Mouse (Mus musculus): ENCODE results near the gene Epb41l4b.

GRCm38 (mm10) chr4:57066936-57067335 is 76.3 kb downstream of the Epb41l4b start:
- no peak for TF ChIP-seq CTCF (conservative IDR thresholded peaks at IDR 0.05 in 1 of 2, IDR thresholded peaks at IDR 0.05 in 1 of 2; ENCODE audit: low read depth in 2 of 2, low read length in 2 of 2)
- TF ChIP-seq NRF1 (IDR thresholded peaks at IDR 0.05; ENCODE audit: low read depth, low read length) = no peak
- no peak for TF ChIP-seq KAT2A (IDR thresholded peaks at IDR 0.05; ENCODE audit: insufficient replicate concordance, low read length)
- no peak for TF ChIP-seq TBP (conservative IDR thresholded peaks at IDR 0.05; ENCODE audit: low read depth, low read length)
- TF ChIP-seq SMC3 (IDR thresholded peaks at IDR 0.05; ENCODE audit: low read depth, low read length) = no peak
- no peak for TF ChIP-seq POLR2A (IDR thresholded peaks at IDR 0.05; ENCODE audit: low read depth, low read length)
- TF ChIP-seq E2F4 (IDR thresholded peaks at IDR 0.05; ENCODE audit: insufficient replicate concordance, low read depth, low read length) = no peak
- no peak for TF ChIP-seq USF1 (IDR thresholded peaks at IDR 0.05; ENCODE audit: low read depth, low read length)

Data from CH12.LX (cell line).